Mouse (Mus musculus): ENCODE measurements around the gene Ttc5. TPM values are rescaled to one million over a fixed set of nuclear protein-coding genes. Genes with fewer than 3 reads are reported as not detected.

The Ttc5 gene
- polyA plus RNA-seq, 1 experiment, result 0.35 TPM

Other genes with a start within 250 kb of the Ttc5 start
- not detected in 2 replicates for gene Olfr744, start 170.6 kb downstream of the Ttc5 start, polyA plus RNA-seq (2012)
- gene Olfr745, start 146.1 kb downstream of the Ttc5 start, polyA plus RNA-seq (2012), result not detected in 2 replicates
- not detected in 2 replicates for gene Olfr746, start 138.4 kb downstream of the Ttc5 start, polyA plus RNA-seq (2012)
- not detected in 2 replicates for gene Olfr747, start 92.3 kb downstream of the Ttc5 start, polyA plus RNA-seq (2012)
- not detected in 2 replicates for gene Olfr748, start 78.1 kb downstream of the Ttc5 start, polyA plus RNA-seq (2012)
- 0.03 TPM in 1 of 2 replicates, not detected in the other for gene Olfr749, start 40.4 kb downstream of the Ttc5 start, polyA plus RNA-seq (2012)
- gene Ccnb1ip1, start 22.2 kb upstream of the Ttc5 start, polyA plus RNA-seq (2012), result 0.06 and 0.08 TPM in 2 replicates
- 0.41 and 0.54 TPM in 2 replicates for gene Parp2, start 22.3 kb upstream of the Ttc5 start, polyA plus RNA-seq (2012)
- gene Tep1, start 85.0 kb upstream of the Ttc5 start, polyA plus RNA-seq (2012), result 0.05 TPM in 1 of 2 replicates, not detected in the other
- not detected in 2 replicates for gene Klhl33, start 112.0 kb upstream of the Ttc5 start, polyA plus RNA-seq (2012)
- 1.4 and 1.5 TPM in 2 replicates for gene Osgep, start 139.4 kb upstream of the Ttc5 start, polyA plus RNA-seq (2012)
- gene Apex1, start 139.4 kb upstream of the Ttc5 start, polyA plus RNA-seq (2012), result 3.3 and 3.7 TPM in 2 replicates
- gene Pip4p1, start 145.3 kb upstream of the Ttc5 start, polyA plus RNA-seq (2012), result 6.3 and 8.9 TPM in 2 replicates
- gene Pnp, start 145.6 kb upstream of the Ttc5 start, polyA plus RNA-seq (2012), result 0.20 and 0.22 TPM in 2 replicates
- gene Gm49342, start 159.0 kb upstream of the Ttc5 start, polyA plus RNA-seq (2012), result not detected in 2 replicates
- gene Pnp2, start 170.5 kb upstream of the Ttc5 start, polyA plus RNA-seq (2012), result not detected in 2 replicates
- not detected in 2 replicates for gene Rnase10, start 222.2 kb upstream of the Ttc5 start, polyA plus RNA-seq (2012)